Mouse (Mus musculus) heart, embryonic 12.5 days (tissue): ENCODE results near the gene Tle4. TPM values are rescaled to one million over a fixed set of nuclear protein-coding genes. Genes with fewer than 3 reads are reported as not detected.

ENCODE experiments used
- ATAC-seq: fragments of 200-750 bp; cut with Nextera tagmentation; 2 replicates; pipeline ENCODE4 v1.8.0; 2017; ENCODE audit warnings: moderate TSS enrichment, moderate library complexity; ENCODE audit not compliant: insufficient number of reproducible peaks, low FRiP score
- H3K27ac ChIP-seq: fragments of 300-500 bp; sonication (generic); 2 replicates; pipeline ENCODE4 v1.5.1; 2016; ENCODE audit warnings: mild to moderate bottlenecking, moderate library complexity; ENCODE audit not compliant: poor library complexity, severe bottlenecking
- H3K27me3 ChIP-seq: fragments of 300-500 bp; sonication (generic); replicated peaks from 2 replicates; pipeline ENCODE4 v1.6.1; 2016; ENCODE audit warnings: mild to moderate bottlenecking, moderate library complexity
- H3K36me3 ChIP-seq: fragments of 300-500 bp; sonication (generic); 2 replicates; pipeline ENCODE4 v1.6.1; 2016; ENCODE audit warnings: mild to moderate bottlenecking, moderate library complexity
- H3K4me1 ChIP-seq: fragments of 300-500 bp; sonication (generic); replicated peaks from 2 replicates; pipeline ENCODE4 v1.6.1; 2016; ENCODE audit warnings: mild to moderate bottlenecking
- H3K4me2 ChIP-seq: fragments of 300-500 bp; sonication (generic); 2 replicates; pipeline ENCODE4 v1.6.1; 2016; ENCODE audit warnings: mild to moderate bottlenecking, moderate library complexity
- H3K4me3 ChIP-seq: fragments of 300-500 bp; sonication (generic); 2 replicates; pipeline ENCODE4 v1.5.1; 2016; ENCODE audit warnings: mild to moderate bottlenecking
- H3K9ac ChIP-seq: fragments of 300-500 bp; sonication (generic); 2 replicates; pipeline ENCODE4 v1.6.1; 2016; ENCODE audit warnings: mild to moderate bottlenecking, moderate library complexity
- H3K9me3 ChIP-seq: fragments of 300-500 bp; sonication (generic); replicated peaks from 2 replicates; pipeline ENCODE4 v1.6.1; 2016; ENCODE audit warnings: mild to moderate bottlenecking, moderate library complexity
- WGBS: fragments of 180-500 bp; shearing (Covaris S2); methylation state at CpG from one replicate; pipeline ENCODE4 v1.1.7; 2016; 5-methylcytosine and 5-hydroxymethylcytosine counted together
- polyA plus RNA-seq: library from polyadenylated mRNA; unstranded; fragments of >200 nt; fragmentation: Nextera tagmentation; extraction: Ambion mirVana; gene quantifications from 2 replicates; pipeline ENCODE4 v1.2.1, GENCODE M21; 2016

The Tle4 gene
- polyA plus RNA-seq, 1 experiment from 2014 or later: 10.9 TPM

DNA sequence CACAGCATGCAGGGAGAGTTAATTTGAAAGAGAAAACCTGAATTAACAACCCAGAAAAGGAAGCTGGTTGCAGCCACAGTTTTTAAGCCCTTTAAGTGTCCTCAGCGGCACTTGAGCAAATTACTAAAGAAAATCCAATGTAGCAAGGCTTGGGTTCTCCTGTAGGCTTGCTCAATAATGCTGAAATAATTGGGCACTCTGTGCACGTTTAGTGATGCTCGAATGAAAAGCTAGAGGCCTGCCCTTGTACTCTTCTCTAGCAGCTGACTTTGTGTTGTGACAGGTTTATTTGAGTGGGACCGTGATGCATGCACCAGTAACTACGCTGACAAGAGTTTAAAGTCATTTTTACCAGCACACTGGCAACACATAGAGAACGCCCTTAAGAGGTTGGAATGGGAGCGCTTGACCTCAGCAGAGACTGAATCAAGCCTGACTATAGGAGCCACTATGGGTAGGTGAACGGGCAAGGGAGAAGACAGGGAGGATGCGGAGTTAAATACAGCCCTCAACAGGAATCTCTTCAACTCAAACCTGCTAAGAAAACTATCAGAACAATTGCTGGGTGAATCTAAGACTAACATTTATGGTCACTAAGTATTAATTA is 79.3 kb downstream of the Tle4 start:
- ATAC-seq: no peak
- 90% methylated on average over 9 of the region's 9 CpGs for WGBS
- Histone ChIP-seq H3K27me3 (no peaks in the 10 kb centered on the region), H3K27ac (no peak overlapping the region), H3K4me2 (no peak overlapping the region), H3K9ac (no peak overlapping the region), H3K9me3 (no peaks in the 10 kb centered on the region), H3K4me1 (no peaks in the 10 kb centered on the region), H3K36me3 (peaks cover 6% of the 10 kb centered on the region; the same call in 1 of the 2 replicates), H3K4me3 (no peak overlapping the region)

DNA sequence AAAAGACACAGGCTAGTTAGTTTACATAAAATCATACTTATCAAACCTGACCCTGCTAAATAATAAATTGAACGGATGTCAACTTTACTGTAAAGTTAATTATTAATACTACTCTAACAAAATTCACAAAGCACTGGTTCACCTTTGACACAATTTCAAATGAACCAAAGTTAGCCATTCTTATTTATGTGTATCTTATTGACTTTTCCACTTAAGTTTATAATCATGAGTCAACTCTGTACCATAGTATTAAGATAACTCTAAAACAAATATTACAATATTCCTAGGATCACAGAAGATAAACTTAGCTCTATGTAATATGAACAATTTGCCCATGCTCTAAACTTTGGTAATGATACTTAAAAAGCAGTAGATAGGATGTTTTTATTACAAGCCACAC is 81.4 kb downstream of the Tle4 start:
- WGBS: 87% methylated on average over 1 of the region's 1 CpGs
- Histone ChIP-seq H3K27me3 (no peaks in the 10 kb centered on the region), H3K4me1 (no peaks in the 10 kb centered on the region), H3K9me3 (no peaks in the 10 kb centered on the region), H3K36me3 (peaks cover 6% of the 10 kb centered on the region; the same call in 1 of the 2 replicates), H3K4me3 (no peak overlapping the region), H3K9ac (no peak overlapping the region), H3K27ac (no peak overlapping the region), H3K4me2 (no peak overlapping the region)
- no peak for ATAC-seq

DNA sequence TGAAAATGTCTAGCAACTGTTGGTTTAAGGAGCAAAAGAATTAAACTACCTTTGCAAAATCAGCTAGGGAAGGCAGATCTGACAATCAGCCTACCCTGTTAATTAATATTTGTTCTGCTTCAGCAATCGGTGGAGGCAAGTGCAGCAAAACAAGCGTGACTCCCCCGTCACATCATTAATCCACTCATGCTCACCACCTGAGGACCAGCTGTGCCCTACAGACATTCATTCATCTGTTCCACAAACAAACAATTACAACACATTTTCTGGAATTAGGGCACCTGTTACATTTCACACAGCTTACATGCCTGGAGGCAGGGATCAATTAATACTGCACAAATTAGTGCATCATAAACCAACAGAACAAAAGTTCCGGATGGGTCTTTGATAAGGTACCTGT is 89.0 kb downstream of the Tle4 start:
- Histone ChIP-seq H3K4me1 (peaks cover 8% of the 10 kb centered on the region; the same call in 1 of the 2 replicates), H3K4me2 (no peak overlapping the region), H3K9me3 (no peaks in the 10 kb centered on the region), H3K27me3 (no peaks in the 10 kb centered on the region), H3K9ac (no peak overlapping the region), H3K4me3 (no peak overlapping the region), H3K36me3 (0 out of 2 replicates have a peak, but pooled peaks cover 2% of the 10 kb centered on the region), H3K27ac (no peak overlapping the region)
- 82% methylated on average over 4 of the region's 4 CpGs for WGBS
- no peak for ATAC-seq

DNA sequence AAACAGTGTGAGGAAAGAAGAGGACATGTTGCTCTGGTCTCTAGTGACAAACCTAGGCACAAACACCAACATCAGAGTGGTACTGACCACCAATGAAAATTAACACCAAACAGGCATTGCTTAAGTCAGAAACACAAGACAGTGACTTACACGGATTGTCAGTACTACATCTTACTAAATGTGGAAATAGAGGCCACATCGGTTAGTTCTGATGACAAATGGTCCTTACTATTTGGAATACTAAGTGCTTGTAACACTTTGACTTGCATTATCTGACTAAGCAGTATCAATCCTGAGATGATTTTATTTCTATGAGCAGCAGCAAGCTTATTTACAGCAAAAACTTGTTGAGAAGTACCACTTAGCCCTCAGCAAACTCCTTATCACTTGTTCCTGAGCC is 89.9 kb downstream of the Tle4 start:
- Histone ChIP-seq H3K4me1 (peaks cover 8% of the 10 kb centered on the region; the same call in 1 of the 2 replicates), H3K4me2 (no peak overlapping the region), H3K36me3 (0 out of 2 replicates have a peak, but pooled peaks cover 2% of the 10 kb centered on the region), H3K4me3 (no peak overlapping the region), H3K9me3 (no peaks in the 10 kb centered on the region), H3K27me3 (no peaks in the 10 kb centered on the region), H3K27ac (no peak overlapping the region), H3K9ac (no peak overlapping the region)
- no peak for ATAC-seq
- WGBS: 73% methylated on average over 2 of the region's 2 CpGs

DNA sequence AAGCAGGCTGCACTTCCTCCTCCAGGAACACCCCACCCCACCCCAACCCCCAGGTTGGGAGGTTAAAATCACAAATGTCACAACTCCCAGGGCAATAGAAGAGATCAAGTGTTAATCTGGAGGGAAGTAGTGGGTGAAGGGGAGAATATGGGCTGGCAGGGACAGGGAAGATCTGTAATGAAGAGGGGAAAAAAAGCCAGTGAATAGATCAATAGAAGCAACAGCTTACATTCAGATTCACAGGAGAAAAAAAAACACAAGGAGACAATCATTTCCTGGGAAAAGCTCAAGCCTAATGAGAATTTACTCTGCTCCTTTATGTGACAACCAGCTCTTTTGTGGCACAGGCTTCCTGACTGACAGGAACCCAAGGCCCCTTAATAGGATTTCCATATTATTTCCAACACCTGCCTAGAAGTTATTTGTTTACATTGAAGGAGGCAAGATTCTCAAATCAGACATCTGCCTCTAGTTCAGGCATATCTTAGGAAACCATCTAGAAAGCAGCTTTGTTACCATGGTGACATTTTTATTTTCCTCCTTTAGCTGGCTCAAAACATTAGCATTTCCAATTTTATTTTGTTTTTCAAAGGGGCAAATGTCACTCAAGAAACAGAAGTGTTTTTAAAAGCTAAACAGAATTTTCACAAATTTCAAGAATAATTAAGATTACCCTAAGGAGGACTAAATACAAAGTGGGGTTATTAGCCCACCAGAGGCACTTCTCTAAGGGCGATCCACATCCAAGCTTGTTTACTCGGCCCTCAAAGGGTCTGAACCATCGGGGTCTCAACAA is 90.8 kb downstream of the Tle4 start:
- Histone ChIP-seq H3K4me3 (no peak overlapping the region), H3K36me3 (0 out of 2 replicates have a peak, but pooled peaks cover 2% of the 10 kb centered on the region), H3K9ac (no peak overlapping the region), H3K27ac (no peak overlapping the region), H3K9me3 (no peaks in the 10 kb centered on the region), H3K4me2 (no peak overlapping the region), H3K27me3 (no peaks in the 10 kb centered on the region), H3K4me1 (peaks cover 8% of the 10 kb centered on the region; the same call in 1 of the 2 replicates)
- WGBS: 80% methylated on average over 3 of the region's 3 CpGs
- no peak for ATAC-seq

DNA sequence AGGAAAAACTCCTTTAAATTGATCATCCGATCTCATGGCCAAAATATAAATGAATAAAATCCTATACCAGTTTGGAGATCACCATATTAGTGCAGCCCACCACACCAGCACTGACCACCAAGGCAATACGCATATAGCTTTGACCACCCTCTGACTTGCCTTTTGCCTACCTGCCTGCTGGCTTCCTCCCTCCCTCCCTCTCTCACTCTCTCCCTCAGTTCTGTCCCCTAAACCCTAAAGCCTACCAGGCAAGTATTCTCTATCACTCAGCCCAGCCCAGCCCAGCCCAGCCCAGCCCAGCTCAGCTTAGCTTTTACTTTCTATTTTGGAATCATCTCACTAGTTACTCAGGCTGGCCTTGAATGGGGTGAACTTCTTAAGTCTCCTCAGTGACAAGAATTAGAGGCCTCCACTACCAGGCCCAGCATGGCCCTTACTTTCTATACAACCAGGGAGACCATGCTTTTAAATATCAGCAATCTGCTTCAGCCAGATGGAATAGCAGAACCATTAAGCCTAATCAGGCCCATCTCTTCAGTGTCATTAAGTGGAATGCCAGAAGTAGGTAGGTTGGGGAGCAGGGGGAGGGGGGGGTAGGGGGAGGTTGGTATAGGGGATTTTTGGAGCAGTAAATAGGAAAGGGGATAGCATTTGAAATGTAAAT is 91.8 kb downstream of the Tle4 start:
- no peak overlapping the region for H3K27ac ChIP-seq
- no peak overlapping the region for H3K4me2 ChIP-seq
- H3K4me1 ChIP-seq: peaks cover 8% of the 10 kb centered on the region; the same call in 1 of the 2 replicates
- 0 out of 2 replicates have a peak, but pooled peaks cover 2% of the 10 kb centered on the region for H3K36me3 ChIP-seq
- H3K9me3 ChIP-seq: no peaks in the 10 kb centered on the region
- H3K9ac ChIP-seq: no peak overlapping the region
- no peak overlapping the region for H3K4me3 ChIP-seq
- no peak for ATAC-seq
- WGBS: 85% methylated on average over 2 of the region's 2 CpGs
- H3K27me3 ChIP-seq: no peaks in the 10 kb centered on the region

DNA sequence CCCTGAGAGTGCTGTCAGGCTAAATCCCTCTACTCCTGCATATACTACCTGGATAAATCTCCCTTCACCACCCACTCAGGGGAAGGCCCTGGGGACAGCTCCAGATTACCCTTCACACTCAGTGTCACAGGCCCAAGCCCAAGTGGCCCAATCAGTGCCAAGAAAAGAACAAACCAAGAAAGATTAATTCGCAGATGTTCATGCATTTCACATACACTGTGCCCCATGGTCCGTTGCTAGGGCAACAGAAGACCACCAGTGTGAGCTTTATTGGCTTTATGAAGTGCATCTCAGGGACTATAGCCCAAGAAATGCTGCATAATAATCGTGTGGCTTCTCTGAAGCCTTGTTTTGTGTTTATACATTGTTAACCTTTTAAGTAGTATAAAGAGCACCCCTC is 92.5 kb downstream of the Tle4 start:
- Histone ChIP-seq H3K27me3 (no peaks in the 10 kb centered on the region), H3K4me1 (peaks cover 8% of the 10 kb centered on the region; the same call in 1 of the 2 replicates), H3K9ac (no peak overlapping the region), H3K27ac (no peak overlapping the region), H3K9me3 (no peaks in the 10 kb centered on the region), H3K36me3 (0 out of 2 replicates have a peak, but pooled peaks cover 2% of the 10 kb centered on the region), H3K4me3 (no peak overlapping the region), H3K4me2 (no peak overlapping the region)
- no peak for ATAC-seq
- WGBS: 82% methylated on average over 3 of the region's 3 CpGs

DNA sequence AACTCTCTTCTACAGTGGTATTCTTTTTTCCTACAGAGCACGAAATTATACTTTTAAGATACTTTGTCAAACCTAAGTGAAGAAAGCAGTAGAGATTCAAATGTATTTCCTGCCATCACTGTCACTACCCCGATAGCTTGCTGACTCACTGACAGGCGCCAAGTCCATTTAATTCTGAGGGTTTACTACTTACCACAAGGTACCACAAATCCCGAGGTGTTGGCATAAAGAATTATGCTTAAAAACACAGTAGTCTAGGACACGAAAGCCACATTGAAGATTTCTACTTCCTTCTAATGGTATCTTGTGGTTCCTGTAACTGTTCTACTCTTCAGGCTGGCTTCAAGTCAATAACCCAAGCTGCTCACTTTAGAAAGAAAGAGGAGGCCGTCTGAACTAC is 94.0 kb downstream of the Tle4 start:
- no peak overlapping the region for H3K4me3 ChIP-seq
- no peaks in the 10 kb centered on the region for H3K36me3 ChIP-seq
- WGBS: 69% methylated on average over 6 of the region's 6 CpGs
- no peak overlapping the region for H3K27ac ChIP-seq
- H3K9me3 ChIP-seq: no peaks in the 10 kb centered on the region
- no peak overlapping the region for H3K4me2 ChIP-seq
- H3K9ac ChIP-seq: no peak overlapping the region
- ATAC-seq: no peak
- no peaks in the 10 kb centered on the region for H3K27me3 ChIP-seq
- H3K4me1 ChIP-seq: peaks cover 13% of the 10 kb centered on the region; the same call in 1 of the 2 replicates

DNA sequence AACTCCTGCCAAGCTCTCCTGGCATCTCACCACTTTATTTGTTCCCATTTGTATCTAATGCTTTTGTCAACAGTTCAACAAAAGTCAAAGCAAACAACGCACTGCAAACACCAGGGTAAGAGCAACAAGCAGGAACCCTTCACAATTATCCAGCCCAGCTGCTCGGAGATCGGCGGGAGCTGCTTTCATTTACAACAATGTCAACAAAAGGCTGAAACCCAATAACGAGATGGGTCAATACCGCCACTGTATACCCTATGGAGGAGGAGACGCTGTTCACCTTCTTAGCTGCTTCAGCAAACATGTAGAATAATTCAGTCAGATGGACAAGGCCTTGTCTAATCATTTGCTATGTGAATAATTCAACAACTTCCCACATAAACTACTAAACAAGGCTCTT is 95.6 kb downstream of the Tle4 start:
- H3K36me3 ChIP-seq: no peaks in the 10 kb centered on the region
- H3K4me2 ChIP-seq: no peak overlapping the region
- no peak overlapping the region for H3K9ac ChIP-seq
- ATAC-seq: no peak
- H3K9me3 ChIP-seq: no peaks in the 10 kb centered on the region
- no peak overlapping the region for H3K4me3 ChIP-seq
- H3K27me3 ChIP-seq: no peaks in the 10 kb centered on the region
- H3K4me1 ChIP-seq: peaks cover 15% of the 10 kb centered on the region; the same call in 1 of the 2 replicates
- no peak overlapping the region for H3K27ac ChIP-seq
- 49% methylated on average over 7 of the region's 7 CpGs for WGBS

DNA sequence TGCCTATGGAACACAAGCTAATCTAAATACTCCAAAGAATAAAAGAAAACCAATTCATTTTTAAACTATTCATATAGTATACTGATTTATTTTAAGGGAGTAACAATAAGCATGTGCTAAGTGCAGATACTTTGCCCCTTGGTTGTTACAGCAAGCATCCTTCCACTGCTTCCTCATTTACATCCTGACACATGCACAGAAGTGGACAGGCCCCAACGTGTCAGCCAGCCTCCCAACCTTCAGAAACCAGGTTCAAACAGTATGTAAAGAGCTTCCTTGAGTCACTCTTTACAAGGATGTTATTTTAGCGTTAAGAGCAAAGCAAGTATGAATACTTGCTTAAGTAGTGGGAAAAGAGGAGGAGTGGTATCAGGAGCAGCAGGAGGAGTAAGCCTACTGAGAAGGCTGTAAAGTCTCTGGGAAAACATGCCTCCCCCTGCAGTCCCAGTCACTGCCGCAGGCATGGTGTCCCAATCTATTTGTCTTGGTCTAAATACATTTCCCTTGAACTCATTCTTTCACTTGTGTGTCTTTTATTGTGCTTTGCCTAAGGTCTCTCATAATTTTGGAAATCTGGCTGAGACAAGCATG is 97.9 kb downstream of the Tle4 start:
- H3K9ac ChIP-seq: no peak overlapping the region
- H3K27me3 ChIP-seq: no peaks in the 10 kb centered on the region
- no peak overlapping the region for H3K27ac ChIP-seq
- no peaks in the 10 kb centered on the region for H3K36me3 ChIP-seq
- 34% methylated on average over 3 of the region's 3 CpGs for WGBS
- H3K9me3 ChIP-seq: no peaks in the 10 kb centered on the region
- H3K4me3 ChIP-seq: no peak overlapping the region
- no peak for ATAC-seq
- 0 out of 2 replicates have a peak, but pooled peaks cover 7% of the 10 kb centered on the region for H3K4me1 ChIP-seq
- H3K4me2 ChIP-seq: no peak overlapping the region

DNA sequence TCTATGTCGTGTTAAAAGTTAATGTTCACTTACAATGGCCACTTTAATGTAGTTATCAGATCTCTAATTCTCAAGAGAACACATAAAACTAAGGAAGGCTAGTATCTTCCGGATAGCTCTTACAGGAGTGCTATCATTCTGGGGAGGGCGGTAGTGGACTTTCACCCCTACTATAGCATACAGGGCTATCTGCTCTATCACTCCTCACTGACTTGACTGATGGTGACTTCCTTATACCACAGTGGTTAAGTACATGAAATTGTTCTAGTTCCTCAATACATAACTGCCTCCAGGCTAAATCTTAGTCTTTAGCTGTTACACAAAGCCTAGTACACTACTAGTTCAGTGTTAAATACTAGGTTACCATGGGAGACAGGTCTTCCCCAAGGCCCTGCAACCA is 104.8 kb downstream of the Tle4 start:
- Histone ChIP-seq H3K9me3 (no peaks in the 10 kb centered on the region), H3K36me3 (no peaks in the 10 kb centered on the region), H3K27ac (no peak overlapping the region), H3K9ac (no peak overlapping the region), H3K4me1 (no peaks in the 10 kb centered on the region), H3K27me3 (no peaks in the 10 kb centered on the region), H3K4me2 (no peak overlapping the region), H3K4me3 (no peak overlapping the region)
- no peak for ATAC-seq
- 80% methylated on average over 3 of the region's 3 CpGs for WGBS
